Mouse (Mus musculus): ENCODE measurements around the gene Rreb1. TPM values are rescaled to one million over a fixed set of nuclear protein-coding genes. Genes with fewer than 3 reads are reported as not detected.

Gene Rreb1
- polyA plus RNA-seq, 1 experiment: 4.6 TPM

DNA sequence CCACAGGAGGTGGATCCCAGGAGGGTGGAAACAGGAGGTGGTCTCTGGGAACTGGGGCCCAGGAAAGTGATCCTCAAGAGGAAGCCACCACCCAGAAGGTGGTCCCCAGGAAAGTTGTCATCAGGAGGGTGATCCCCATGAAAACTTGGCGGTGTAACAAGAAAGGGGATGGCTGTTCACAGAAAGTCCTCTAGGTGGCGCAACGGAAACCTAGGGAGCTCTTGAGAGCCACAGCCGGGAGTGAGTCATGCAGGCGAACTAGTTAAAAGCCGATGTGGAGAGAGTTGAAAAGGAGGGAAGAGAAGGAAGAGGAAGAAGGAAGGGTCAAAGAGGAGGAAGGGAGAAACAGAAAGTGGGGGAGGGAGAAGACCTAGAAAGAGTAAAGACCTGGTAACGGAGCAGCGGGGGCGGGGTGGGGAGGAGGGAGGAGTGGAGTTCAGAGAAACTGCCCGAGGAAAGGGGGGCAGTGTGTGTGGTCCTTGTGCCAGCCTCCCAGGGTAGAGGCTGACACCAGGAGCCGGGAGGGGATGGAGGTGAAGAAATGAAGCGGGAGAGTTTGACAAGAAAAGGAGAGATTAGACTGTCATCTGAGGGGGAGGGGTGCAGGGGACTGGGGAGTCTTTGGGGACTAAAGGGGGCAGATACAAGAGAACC is 185.3 kb downstream of the Rreb1 start:
- Histone ChIP-seq H3K4me3 (ENCODE audit: control insufficient read depth, low read depth, low read length) (peak overlapping the region; percentile 72), H3K36me3 (ENCODE audit: control insufficient read depth, insufficient read depth, low read length) (no peaks in the 10 kb centered on the region), H3K27ac (ENCODE audit: control insufficient read depth, insufficient read depth, low read depth, low read length) (no peak overlapping the region), H3K27me3 (ENCODE audit: control insufficient read depth, insufficient read depth, low read length) (no peaks in the 10 kb centered on the region), H3K4me1 (ENCODE audit: control insufficient read depth, insufficient read depth, low read length) (peaks cover 45% of the 10 kb centered on the region)
- TF ChIP-seq POLR2A (IDR thresholded peaks at IDR 0.05; ENCODE audit: control insufficient read depth, low read depth, low read length) (no peak), CTCF (IDR thresholded peaks at IDR 0.05; ENCODE audit: control insufficient read depth, insufficient read depth, insufficient replicate concordance, low read depth, low read length) (peak; percentile 81)

DNA sequence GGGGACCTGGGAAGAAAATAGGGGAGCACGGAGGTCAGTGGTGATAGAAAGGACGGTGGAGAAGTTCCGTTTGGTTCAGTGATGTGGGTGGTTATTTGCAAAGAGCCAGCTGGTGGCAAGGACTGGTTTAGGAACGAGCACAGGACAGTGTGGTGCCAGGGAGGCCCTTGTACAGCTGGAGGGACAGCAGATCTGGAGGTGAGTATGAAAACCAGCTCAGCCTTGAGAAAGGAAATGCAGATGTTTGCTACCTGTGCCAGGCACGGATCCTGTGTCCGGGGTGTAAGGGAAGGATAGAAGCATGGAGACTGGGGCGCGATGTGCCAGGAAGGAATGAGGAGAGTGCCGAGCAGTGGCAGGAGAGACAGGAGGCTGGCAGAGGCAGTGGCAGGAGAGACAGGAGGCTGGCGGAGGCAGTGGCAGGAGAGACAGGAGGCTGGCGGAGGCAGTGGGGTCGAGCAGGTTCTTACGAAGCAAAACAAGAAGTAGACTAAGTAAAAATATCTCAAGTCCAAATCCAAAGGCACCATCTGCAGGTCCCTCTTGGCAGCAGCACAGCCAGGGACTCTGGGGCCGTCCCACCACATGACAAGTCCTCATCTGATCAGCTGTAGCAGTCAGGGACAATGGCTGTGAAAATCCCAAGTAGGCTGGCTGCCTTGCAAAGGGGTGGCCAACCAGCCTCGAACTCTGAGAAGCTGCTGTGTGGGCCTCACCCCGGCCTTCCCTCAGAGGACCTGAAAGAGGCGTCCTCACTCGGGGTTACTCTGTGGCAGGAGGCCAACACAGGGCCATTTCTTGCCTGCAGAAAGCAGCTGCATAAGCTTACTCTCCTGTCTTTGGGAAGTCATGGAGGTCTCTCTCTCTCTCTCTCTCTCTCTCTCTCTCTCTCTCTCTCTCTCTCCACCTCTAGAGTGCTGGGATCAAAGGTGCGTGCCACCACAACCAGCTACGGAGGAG is 186.2 kb downstream of the Rreb1 start:
- Histone ChIP-seq H3K4me1 (ENCODE audit: control insufficient read depth, insufficient read depth, low read length) (peaks cover 36% of the 10 kb centered on the region), H3K27ac (ENCODE audit: control insufficient read depth, insufficient read depth, low read depth, low read length) (no peak overlapping the region)
- TF ChIP-seq POLR2A (IDR thresholded peaks at IDR 0.05; ENCODE audit: control insufficient read depth, low read depth, low read length): no peak
- TF ChIP-seq CTCF (IDR thresholded peaks at IDR 0.05; ENCODE audit: control insufficient read depth, insufficient read depth, insufficient replicate concordance, low read depth, low read length): no peak

DNA sequence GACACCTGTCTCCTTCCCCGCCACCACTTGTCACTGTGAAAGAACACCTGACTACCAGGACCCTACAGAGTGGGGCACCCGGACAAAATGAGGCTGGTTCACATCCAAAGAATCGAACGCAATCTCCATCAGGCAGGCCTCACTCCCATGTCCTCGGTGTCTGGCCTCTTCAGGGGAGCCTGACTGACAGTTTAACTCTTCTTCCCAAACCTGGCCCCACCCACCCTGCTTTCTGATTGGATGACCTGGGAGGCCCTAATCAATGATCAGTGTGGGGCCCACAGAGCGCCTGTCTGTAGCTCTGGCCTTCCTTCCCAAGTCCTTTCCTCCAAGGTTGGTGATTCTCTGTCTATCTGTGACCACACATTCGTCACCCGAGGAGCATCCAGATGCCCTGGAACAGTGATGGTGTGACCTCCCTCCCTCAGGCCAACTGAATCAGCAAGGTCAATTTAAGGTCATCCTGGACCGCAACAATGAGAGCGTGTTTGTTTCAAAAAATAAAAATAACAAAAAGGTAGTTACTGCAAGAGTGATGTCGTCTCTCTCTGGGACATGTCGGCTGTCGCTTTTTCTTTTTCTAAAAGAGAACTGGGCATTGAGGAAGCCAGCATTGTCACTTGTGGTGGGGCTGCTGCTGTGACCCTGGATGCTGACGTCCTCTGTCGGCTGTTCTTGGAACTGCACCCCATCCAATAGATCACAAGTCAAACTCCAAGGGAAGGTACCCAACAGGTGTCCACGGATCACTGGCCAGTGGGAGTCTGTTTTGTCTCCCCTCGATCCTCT is 187.1 kb downstream of the Rreb1 start:
- Histone ChIP-seq H3K27me3 (ENCODE audit: control insufficient read depth, insufficient read depth, low read length) (no peaks in the 10 kb centered on the region), H3K4me1 (ENCODE audit: control insufficient read depth, insufficient read depth, low read length) (peaks cover 35% of the 10 kb centered on the region), H3K27ac (ENCODE audit: control insufficient read depth, insufficient read depth, low read depth, low read length) (no peak overlapping the region), H3K4me3 (ENCODE audit: control insufficient read depth, low read depth, low read length) (no peak overlapping the region; the same call in 1 of the 2 replicates), H3K36me3 (ENCODE audit: control insufficient read depth, insufficient read depth, low read length) (no peaks in the 10 kb centered on the region)
- TF ChIP-seq POLR2A (IDR thresholded peaks at IDR 0.05; ENCODE audit: control insufficient read depth, low read depth, low read length): no peak
- TF ChIP-seq CTCF (IDR thresholded peaks at IDR 0.05; ENCODE audit: control insufficient read depth, insufficient read depth, insufficient replicate concordance, low read depth, low read length): peak; percentile 77; the same call in 1 of the 2 replicates

More for the DNA sequence above, 186.2 kb downstream of the Rreb1 start:
- Histone ChIP-seq H3K4me3 (ENCODE audit: control insufficient read depth, low read depth, low read length) (no peak overlapping the region), H3K36me3 (ENCODE audit: control insufficient read depth, insufficient read depth, low read length) (no peaks in the 10 kb centered on the region), H3K27me3 (ENCODE audit: control insufficient read depth, insufficient read depth, low read length) (no peaks in the 10 kb centered on the region)

DNA sequence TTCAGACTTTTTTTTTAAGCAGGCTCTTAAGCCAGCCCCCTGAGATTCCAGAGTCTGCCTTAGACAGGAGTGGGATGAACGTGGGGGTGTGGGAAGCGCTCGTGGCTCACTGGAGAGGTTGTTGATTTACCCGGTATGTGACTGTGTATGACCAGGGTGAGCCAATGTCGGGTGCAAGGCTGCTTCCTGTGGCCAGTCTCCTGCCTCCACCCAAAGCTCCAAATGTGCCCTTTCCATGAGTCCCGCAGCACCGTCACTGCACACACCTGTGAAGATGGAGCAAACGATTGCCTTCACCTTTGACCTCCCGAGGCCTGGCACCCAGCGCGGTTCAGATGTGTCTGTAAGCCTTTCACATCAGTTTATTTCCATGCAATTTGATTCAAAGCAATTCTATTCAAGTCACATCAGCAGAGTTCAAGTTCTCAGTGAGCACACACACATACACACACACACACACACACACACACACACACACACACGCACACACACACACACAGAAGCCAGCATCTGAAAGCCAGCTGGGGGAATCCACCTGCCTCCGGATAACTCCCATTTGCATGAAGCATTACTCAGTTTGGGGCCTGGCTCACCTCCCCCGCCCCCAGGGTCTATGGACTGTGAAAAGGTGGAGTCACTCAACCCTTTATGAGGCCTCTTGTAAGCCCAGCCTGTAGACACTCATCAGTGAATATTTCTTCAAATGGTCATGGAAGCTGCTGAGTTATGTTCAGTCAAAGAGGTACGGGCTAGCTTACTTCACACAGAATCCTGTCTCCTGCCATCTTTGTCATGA is 188.3 kb downstream of the Rreb1 start:
- no peaks in the 10 kb centered on the region for H3K27me3 ChIP-seq (ENCODE audit: control insufficient read depth, insufficient read depth, low read length)
- H3K4me1 ChIP-seq (ENCODE audit: control insufficient read depth, insufficient read depth, low read length): peaks cover 35% of the 10 kb centered on the region
- no peak overlapping the region for H3K4me3 ChIP-seq (ENCODE audit: control insufficient read depth, low read depth, low read length)
- no peak overlapping the region for H3K27ac ChIP-seq (ENCODE audit: control insufficient read depth, insufficient read depth, low read depth, low read length)
- TF ChIP-seq CTCF (IDR thresholded peaks at IDR 0.05; ENCODE audit: control insufficient read depth, insufficient read depth, insufficient replicate concordance, low read depth, low read length) (no peak), POLR2A (IDR thresholded peaks at IDR 0.05; ENCODE audit: control insufficient read depth, low read depth, low read length) (no peak)
- no peaks in the 10 kb centered on the region for H3K36me3 ChIP-seq (ENCODE audit: control insufficient read depth, insufficient read depth, low read length)

DNA sequence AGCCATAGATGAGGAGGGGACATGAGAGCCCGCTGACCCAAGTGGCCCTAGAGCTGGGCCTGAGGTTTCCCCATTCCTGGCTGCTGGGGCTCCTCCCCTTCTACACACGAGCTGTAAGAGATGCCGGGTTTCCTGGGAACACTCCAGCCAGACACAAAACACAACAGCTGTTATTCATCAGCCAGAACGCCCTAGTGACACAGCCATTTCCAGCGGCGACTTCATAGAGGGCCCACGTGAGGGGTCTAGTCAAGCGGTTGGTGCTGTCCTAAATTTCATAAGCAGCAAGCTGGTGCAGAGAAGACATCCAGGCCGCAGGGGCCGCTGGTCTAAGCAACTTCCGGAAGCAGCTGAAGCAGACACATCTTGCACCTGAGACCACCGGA is 188.8 kb downstream of the Rreb1 start:
- Histone ChIP-seq H3K27me3 (ENCODE audit: control insufficient read depth, insufficient read depth, low read length) (no peaks in the 10 kb centered on the region), H3K4me3 (ENCODE audit: control insufficient read depth, low read depth, low read length) (no peak overlapping the region; the same call in 1 of the 2 replicates), H3K27ac (ENCODE audit: control insufficient read depth, insufficient read depth, low read depth, low read length) (no peak overlapping the region), H3K36me3 (ENCODE audit: control insufficient read depth, insufficient read depth, low read length) (no peaks in the 10 kb centered on the region), H3K4me1 (ENCODE audit: control insufficient read depth, insufficient read depth, low read length) (peaks cover 35% of the 10 kb centered on the region)
- TF ChIP-seq CTCF (IDR thresholded peaks at IDR 0.05; ENCODE audit: control insufficient read depth, insufficient read depth, insufficient replicate concordance, low read depth, low read length): no peak
- TF ChIP-seq POLR2A (IDR thresholded peaks at IDR 0.05; ENCODE audit: control insufficient read depth, low read depth, low read length): no peak

DNA sequence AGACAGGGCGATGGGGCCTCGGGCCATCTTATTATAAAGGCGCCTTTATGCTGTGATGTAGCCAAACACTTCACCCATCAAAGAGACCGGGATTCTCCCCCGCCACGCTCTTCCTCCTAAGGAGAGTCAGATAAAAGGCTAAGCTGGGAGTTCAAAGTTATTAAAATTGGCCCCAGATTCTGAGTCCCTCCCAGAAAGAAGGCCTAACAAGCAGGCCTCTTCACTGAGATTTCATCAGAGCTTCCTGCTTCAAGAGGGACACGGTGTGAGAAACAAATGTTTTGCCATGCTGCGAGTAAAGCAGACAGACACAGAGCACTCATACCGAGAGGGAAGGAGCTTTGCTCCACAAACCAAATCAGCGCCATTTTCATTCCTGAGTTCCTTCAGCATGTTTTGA is 189.4 kb downstream of the Rreb1 start:
- H3K27me3 ChIP-seq (ENCODE audit: control insufficient read depth, insufficient read depth, low read length): no peaks in the 10 kb centered on the region
- TF ChIP-seq CTCF (IDR thresholded peaks at IDR 0.05; ENCODE audit: control insufficient read depth, insufficient read depth, insufficient replicate concordance, low read depth, low read length): no peak
- no peak for TF ChIP-seq POLR2A (IDR thresholded peaks at IDR 0.05; ENCODE audit: control insufficient read depth, low read depth, low read length)
- H3K4me3 ChIP-seq (ENCODE audit: control insufficient read depth, low read depth, low read length): no peak overlapping the region; the same call in 1 of the 2 replicates
- no peak overlapping the region for H3K27ac ChIP-seq (ENCODE audit: control insufficient read depth, insufficient read depth, low read depth, low read length)
- no peaks in the 10 kb centered on the region for H3K36me3 ChIP-seq (ENCODE audit: control insufficient read depth, insufficient read depth, low read length)
- H3K4me1 ChIP-seq (ENCODE audit: control insufficient read depth, insufficient read depth, low read length): peaks cover 35% of the 10 kb centered on the region
